Mouse (Mus musculus): ENCODE data around the gene Inppl1.

Gene Inppl1

GRCm38 (mm10) chr7:101837606-101838471 lies at the start of gene Inppl1:
Gene Inppl1, minus strand, starts transcription at chr7:101838229.
- peak; percentile 89 for DNase-seq (ENCODE audit: low spot score)

GRCm38 (mm10) chr7:101886274-101886673 lies 48.2 kb upstream of the Inppl1 start:
- DNase-seq (ENCODE audit: low spot score): no peak

GRCm38 (mm10) chr7:101884160-101884559 lies 46.1 kb upstream of the Inppl1 start:
- no peak for DNase-seq (ENCODE audit: low spot score)

GRCm38 (mm10) chr7:101882413-101883154 lies 44.6 kb upstream of the Inppl1 start:
- no peak for DNase-seq (ENCODE audit: low spot score)

GRCm38 (mm10) chr7:101880855-101881254 lies 42.8 kb upstream of the Inppl1 start:
- DNase-seq (ENCODE audit: low spot score): no peak

GRCm38 (mm10) chr7:101875978-101876377 lies 37.9 kb upstream of the Inppl1 start:
- no peak for DNase-seq (ENCODE audit: low spot score)

GRCm38 (mm10) chr7:101871296-101871695 lies 33.3 kb upstream of the Inppl1 start:
- peak; percentile 27 for DNase-seq (ENCODE audit: low spot score)

- DNase-seq (ENCODE audit: low spot score): no peak
These were observed 32.6 kb upstream of the Inppl1 start, which contains the start of gene Folr1 for GRCm38 (mm10) chr7:101870629-101871028. Gene Folr1, minus strand, starts transcription at chr7:101870788.

- DNase-seq (ENCODE audit: low spot score): no peak
These were observed 31.1 kb upstream of the Inppl1 start for GRCm38 (mm10) chr7:101869163-101869500.

- peak; percentile 11 for DNase-seq (ENCODE audit: low spot score)
These were observed 30.5 kb upstream of the Inppl1 start for GRCm38 (mm10) chr7:101868241-101869162.

- no peak for DNase-seq (ENCODE audit: low spot score)
These were observed 29.5 kb upstream of the Inppl1 start for GRCm38 (mm10) chr7:101867482-101867881.

- DNase-seq (ENCODE audit: low spot score): no peak
These were observed 28.6 kb upstream of the Inppl1 start for GRCm38 (mm10) chr7:101866491-101867265.

- DNase-seq (ENCODE audit: low spot score): no peak
These were observed 25.4 kb upstream of the Inppl1 start, which contains the start of gene Anapc15 for GRCm38 (mm10) chr7:101863415-101863814. Gene Anapc15, plus strand, starts transcription at chr7:101863715.

GRCm38 (mm10) chr7:101862291-101862690 lies 24.3 kb upstream of the Inppl1 start:
- DNase-seq (ENCODE audit: low spot score): no peak

- DNase-seq (ENCODE audit: low spot score): no peak
These were observed 22.9 kb upstream of the Inppl1 start for GRCm38 (mm10) chr7:101860978-101861377.

- no peak for DNase-seq (ENCODE audit: low spot score)
These were observed 20.3 kb upstream of the Inppl1 start for GRCm38 (mm10) chr7:101858362-101858761.

- DNase-seq (ENCODE audit: low spot score): no peak
These were observed 19.1 kb upstream of the Inppl1 start, which contains the start of gene Folr2 for GRCm38 (mm10) chr7:101857094-101857493. Gene Folr2, minus strand, starts transcription at chr7:101857194.

- no peak for DNase-seq (ENCODE audit: low spot score)
These were observed 15.8 kb upstream of the Inppl1 start for GRCm38 (mm10) chr7:101853816-101854215.

GRCm38 (mm10) chr7:101852846-101853245 lies 14.8 kb upstream of the Inppl1 start:
- DNase-seq (ENCODE audit: low spot score): no peak

- no peak for DNase-seq (ENCODE audit: low spot score)
These were observed 13.7 kb upstream of the Inppl1 start for GRCm38 (mm10) chr7:101851689-101852088.

GRCm38 (mm10) chr7:101847934-101848333 lies 9.9 kb upstream of the Inppl1 start:
- DNase-seq (ENCODE audit: low spot score): no peak
